Mouse (Mus musculus) intestine, embryonic 16.5 days (tissue): ENCODE data around the gene Gm8947. TPM values are rescaled to one million over a fixed set of nuclear protein-coding genes. Genes with fewer than 3 reads are reported as not detected.

Source experiments
- ATAC-seq: fragments of 200-750 bp; cut with Nextera tagmentation; 2 replicates; pipeline ENCODE4 v1.8.0; 2017; ENCODE audit warnings: moderate TSS enrichment, moderate library complexity
- H3K27ac ChIP-seq: fragments of 300-500 bp; sonication (generic); 2 replicates; pipeline ENCODE4 v1.5.1; 2014; ENCODE audit warnings: mild to moderate bottlenecking, low read length
- H3K27me3 ChIP-seq: fragments of 300-500 bp; sonication (generic); replicated peaks from 2 replicates; pipeline ENCODE4 v1.6.1; 2014; ENCODE audit warnings: low read length, control low read depth, mixed read lengths; ENCODE audit not compliant: control insufficient read depth, insufficient read depth
- H3K36me3 ChIP-seq: fragments of 300-500 bp; sonication (generic); 2 replicates; pipeline ENCODE4 v1.6.1; 2014; ENCODE audit warnings: low read length, control low read depth; ENCODE audit not compliant: control insufficient read depth, insufficient read depth
- H3K4me1 ChIP-seq: fragments of 300-500 bp; sonication (generic); 2 replicates; pipeline ENCODE4 v1.6.1; 2014; ENCODE audit warnings: low read length, control low read depth, mixed read lengths; ENCODE audit not compliant: control insufficient read depth, insufficient read depth
- H3K4me2 ChIP-seq: fragments of 300-500 bp; sonication (generic); 2 replicates; pipeline ENCODE4 v1.6.1; 2014; ENCODE audit warnings: low read depth, low read length, control low read depth
- H3K4me3 ChIP-seq: fragments of 300-500 bp; sonication (generic); 2 replicates; pipeline ENCODE4 v1.5.1; 2014; ENCODE audit warnings: mild to moderate bottlenecking, low read length
- H3K9ac ChIP-seq: fragments of 300-500 bp; sonication (generic); 2 replicates; pipeline ENCODE4 v1.6.1; 2014; ENCODE audit warnings: low read depth, low read length
- H3K9me3 ChIP-seq: fragments of 300-500 bp; sonication (generic); 2 replicates; pipeline ENCODE4 v1.6.1; 2016; ENCODE audit warnings: low read length, control low read depth; ENCODE audit not compliant: control insufficient read depth
- WGBS: fragments of 180-500 bp; shearing (Covaris S2); extraction: QIAGEN DNeasy Blood & Tissue Kit; methylation state at CpG from one replicate; pipeline ENCODE4 v1.1.7; 2014; 5-methylcytosine and 5-hydroxymethylcytosine counted together
- polyA plus RNA-seq: library from polyadenylated mRNA; unstranded; fragments of >200 nt; fragmentation: Nextera tagmentation; extraction: Ambion mirVana; gene quantifications from 2 replicates; pipeline ENCODE4 v1.2.1, GENCODE M21; 2015

Gm8947 gene
- polyA plus RNA-seq, 1 experiment from 2014 or later, result not detected

- no peak overlapping the region for H3K27ac ChIP-seq
- H3K9ac ChIP-seq, result no peak overlapping the region
- H3K4me2 ChIP-seq, result no peak overlapping the region
- H3K36me3 ChIP-seq, result no peaks in the 10 kb centered on the region
- H3K4me3 ChIP-seq, result no peak overlapping the region
- ATAC-seq, result 0 out of 2 replicates have a peak, but pooled peaks have one; percentile 47
- 58% methylated on average over 9 of the region's 9 CpGs for WGBS
- no peaks in the 10 kb centered on the region for H3K9me3 ChIP-seq
- peaks cover 5% of the 10 kb centered on the region; the same call in 1 of the 2 replicates for H3K4me1 ChIP-seq
- H3K27me3 ChIP-seq, result no peaks in the 10 kb centered on the region
Measured at GRCm38 (mm10) chr1:151157963-151158856, 34.0 kb upstream of the Gm8947 start.

GRCm38 (mm10) chr1:151158857-151159510 lies 33.2 kb upstream of the Gm8947 start:
- H3K27me3 ChIP-seq, result no peaks in the 10 kb centered on the region
- H3K9ac ChIP-seq, result no peak overlapping the region
- no peak overlapping the region for H3K4me2 ChIP-seq
- no peak overlapping the region for H3K4me3 ChIP-seq
- H3K36me3 ChIP-seq, result no peaks in the 10 kb centered on the region
- ATAC-seq, result peak; percentile 66; the same call in 1 of the 2 replicates
- 84% methylated on average over 2 of the region's 2 CpGs for WGBS
- H3K27ac ChIP-seq, result no peak overlapping the region
- peaks cover 5% of the 10 kb centered on the region; the same call in 1 of the 2 replicates for H3K4me1 ChIP-seq
- H3K9me3 ChIP-seq, result no peaks in the 10 kb centered on the region

GRCm38 (mm10) chr1:151166031-151166430 lies 26.1 kb upstream of the Gm8947 start:
- 34% methylated on average over 8 of the region's 8 CpGs for WGBS
- peak overlapping the region; percentile 73; the same call in 1 of the 2 replicates for H3K27ac ChIP-seq

GRCm38 (mm10) chr1:151167297-151168047 lies 24.7 kb upstream of the Gm8947 start:
- Histone ChIP-seq H3K9me3 (no peaks in the 10 kb centered on the region), H3K9ac (peak overlapping the region; percentile 14), H3K4me2 (peak overlapping the region; percentile 36), H3K27ac (peak overlapping the region; percentile 91), H3K4me1 (peaks cover 7% of the 10 kb centered on the region), H3K36me3 (no peaks in the 10 kb centered on the region), H3K27me3 (no peaks in the 10 kb centered on the region), H3K4me3 (peak overlapping the region; percentile 21)
- peak; percentile 78 for ATAC-seq
- 17% methylated on average over 12 of the region's 12 CpGs for WGBS

More at GRCm38 (mm10) chr1:151166031-151166430, 26.1 kb upstream of the Gm8947 start:
- H3K27me3 ChIP-seq, result no peaks in the 10 kb centered on the region
- peaks cover 7% of the 10 kb centered on the region for H3K4me1 ChIP-seq
- no peaks in the 10 kb centered on the region for H3K9me3 ChIP-seq
- H3K4me3 ChIP-seq, result no peak overlapping the region
- peak; percentile 48 for ATAC-seq
- H3K36me3 ChIP-seq, result no peaks in the 10 kb centered on the region
- no peak overlapping the region for H3K4me2 ChIP-seq
- H3K9ac ChIP-seq, result no peak overlapping the region

- no peak overlapping the region for H3K9ac ChIP-seq
- H3K27ac ChIP-seq, result 0 out of 2 replicates have a peak overlapping the region, but pooled peaks have one; percentile 91
- peaks cover 7% of the 10 kb centered on the region for H3K4me1 ChIP-seq
- no peaks in the 10 kb centered on the region for H3K9me3 ChIP-seq
- no peaks in the 10 kb centered on the region for H3K36me3 ChIP-seq
- H3K27me3 ChIP-seq, result no peaks in the 10 kb centered on the region
- ATAC-seq, result no peak
- H3K4me3 ChIP-seq, result no peak overlapping the region
- H3K4me2 ChIP-seq, result no peak overlapping the region
- WGBS, result 57% methylated on average over 3 of the region's 3 CpGs
Measured at GRCm38 (mm10) chr1:151168637-151169036, 23.5 kb upstream of the Gm8947 start.

- peaks cover 4% of the 10 kb centered on the region for H3K4me1 ChIP-seq
- peak overlapping the region; percentile 40 for H3K27ac ChIP-seq
- H3K9me3 ChIP-seq, result no peaks in the 10 kb centered on the region
- no peak overlapping the region for H3K4me2 ChIP-seq
- no peak overlapping the region for H3K4me3 ChIP-seq
- H3K36me3 ChIP-seq, result no peaks in the 10 kb centered on the region
- 75% methylated on average over 2 of the region's 2 CpGs for WGBS
- 0 out of 2 replicates have a peak, but pooled peaks have one; percentile 9 for ATAC-seq
- no peak overlapping the region for H3K9ac ChIP-seq
- no peaks in the 10 kb centered on the region for H3K27me3 ChIP-seq
Measured at GRCm38 (mm10) chr1:151171572-151172461, 20.4 kb upstream of the Gm8947 start.

- no peaks in the 10 kb centered on the region for H3K9me3 ChIP-seq
- H3K4me1 ChIP-seq, result 0 out of 2 replicates have a peak, but pooled peaks cover 3% of the 10 kb centered on the region
- H3K27me3 ChIP-seq, result no peaks in the 10 kb centered on the region
- no peak overlapping the region for H3K4me3 ChIP-seq
- H3K9ac ChIP-seq, result 0 out of 2 replicates have a peak overlapping the region, but pooled peaks have one; percentile 8
- WGBS, result 10% methylated on average over 10 of the region's 10 CpGs
- H3K36me3 ChIP-seq, result no peaks in the 10 kb centered on the region
- peak overlapping the region; percentile 68 for H3K27ac ChIP-seq
- H3K4me2 ChIP-seq, result peak overlapping the region; percentile 44
- ATAC-seq, result peak; percentile 95
Measured at GRCm38 (mm10) chr1:151177030-151177936, 14.9 kb upstream of the Gm8947 start.

- no peak for ATAC-seq
- H3K4me2 ChIP-seq, result peak overlapping the region; percentile 44
- WGBS, result 11% methylated on average over 4 of the region's 4 CpGs
Measured at GRCm38 (mm10) chr1:151177937-151178271, 14.3 kb upstream of the Gm8947 start.

More at GRCm38 (mm10) chr1:151177937-151178271, 14.3 kb upstream of the Gm8947 start:
- H3K4me1 ChIP-seq, result 0 out of 2 replicates have a peak, but pooled peaks cover 3% of the 10 kb centered on the region
- H3K4me3 ChIP-seq, result peak overlapping the region; percentile 27; the same call in 1 of the 2 replicates
- H3K27ac ChIP-seq, result peak overlapping the region; percentile 68
- H3K36me3 ChIP-seq, result no peaks in the 10 kb centered on the region
- H3K9ac ChIP-seq, result no peak overlapping the region
- no peaks in the 10 kb centered on the region for H3K27me3 ChIP-seq
- H3K9me3 ChIP-seq, result no peaks in the 10 kb centered on the region
